Mouse (Mus musculus) neural tube, embryonic 14.5 days (tissue): Measurements from ENCODE around the gene Gm21828. TPM values are rescaled to one million over a fixed set of nuclear protein-coding genes. Genes with fewer than 3 reads are reported as not detected.
"Not testable (repeated sequence)": the region's sequence is repeated elsewhere in the genome, so short reads cannot be mapped to it uniquely, and the experiment has no call there.

Experiments
- ATAC-seq: fragments of 200-750 bp; cut with Nextera tagmentation; 2 replicates; pipeline ENCODE4 v1.8.0; 2017; ENCODE audit warnings: low read depth, mild to moderate bottlenecking, moderate TSS enrichment, moderate library complexity
- H3K27ac ChIP-seq: fragments of 300-500 bp; sonication (generic); 2 replicates; pipeline ENCODE4 v1.5.1; 2014; ENCODE audit warnings: low read depth, mild to moderate bottlenecking, control low read depth, low read length, moderate library complexity, mixed read lengths
- H3K27me3 ChIP-seq: fragments of 300-500 bp; sonication (generic); 2 replicates; pipeline ENCODE4 v1.6.1; 2014; ENCODE audit warnings: low read length; ENCODE audit not compliant: control insufficient read depth, insufficient read depth
- H3K36me3 ChIP-seq: fragments of 300-500 bp; sonication (generic); 2 replicates; pipeline ENCODE4 v1.6.1; 2014; ENCODE audit warnings: low read length, mixed read lengths; ENCODE audit not compliant: control insufficient read depth, insufficient read depth
- H3K4me1 ChIP-seq: fragments of 300-500 bp; sonication (generic); 2 replicates; pipeline ENCODE4 v1.6.1; 2014; ENCODE audit warnings: low read length; ENCODE audit not compliant: control insufficient read depth, insufficient read depth
- H3K4me2 ChIP-seq: fragments of 300-500 bp; sonication (generic); 2 replicates; pipeline ENCODE4 v1.6.1; 2014; ENCODE audit warnings: mild to moderate bottlenecking, low read depth, low read length, control low read depth
- H3K4me3 ChIP-seq: fragments of 300-500 bp; sonication (generic); 2 replicates; pipeline ENCODE4 v1.5.1; 2014; ENCODE audit warnings: low read depth, low read length, control low read depth, mixed read lengths
- H3K9ac ChIP-seq: fragments of 300-500 bp; sonication (generic); replicated peaks from 2 replicates; pipeline ENCODE4 v1.6.1; 2014; ENCODE audit warnings: low read depth, mild to moderate bottlenecking, control low read depth, low read length, mixed read lengths
- H3K9me3 ChIP-seq: fragments of 300-500 bp; sonication (generic); 2 replicates; pipeline ENCODE4 v1.6.1; 2016; ENCODE audit warnings: low read length; ENCODE audit not compliant: control insufficient read depth
- WGBS: fragments of 180-500 bp; shearing (Covaris S2); extraction: QIAGEN DNeasy Blood & Tissue Kit; methylation state at CpG from one replicate; pipeline ENCODE4 v1.1.7; 2014; 5-methylcytosine and 5-hydroxymethylcytosine counted together
- polyA plus RNA-seq: library from polyadenylated mRNA; unstranded; fragments of >200 nt; fragmentation: Nextera tagmentation; extraction: Ambion mirVana; gene quantifications from 2 replicates; pipeline ENCODE4 v1.2.1, GENCODE M21; 2014

Gene Gm21828
- not detected in 2 replicates for polyA plus RNA-seq

DNA sequence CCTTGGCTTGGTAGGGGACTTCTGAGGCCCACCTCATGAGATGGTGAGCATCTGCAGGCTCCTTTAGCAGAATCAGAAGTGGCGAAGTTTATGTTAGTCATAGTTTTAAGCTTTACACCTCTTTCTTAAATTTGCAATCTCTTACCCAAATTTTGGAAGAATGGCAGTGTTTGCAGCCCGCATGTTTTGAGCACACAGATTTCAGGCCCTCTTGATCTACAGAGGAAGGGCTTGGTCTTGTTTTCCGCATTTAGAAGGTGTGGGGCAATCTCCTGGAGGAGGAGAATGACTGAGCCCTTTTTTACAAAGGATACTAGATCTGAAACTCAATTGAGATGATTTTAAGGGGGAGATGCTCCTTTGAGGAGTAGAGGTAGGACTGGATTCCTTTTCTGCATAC, at the start of gene Gm21828:
Gm21828 (minus strand) TSS at position 101 of the 400 bp plus-strand sequence.
- ATAC-seq, H3K9me3 ChIP-seq, H3K27me3 ChIP-seq, H3K36me3 ChIP-seq, H3K4me3 ChIP-seq, H3K27ac ChIP-seq, H3K9ac ChIP-seq, H3K4me1 ChIP-seq, H3K4me2 ChIP-seq: not testable (repeated sequence)
- WGBS = no CpG with 5 or more reads among the region's 3 CpGs

DNA sequence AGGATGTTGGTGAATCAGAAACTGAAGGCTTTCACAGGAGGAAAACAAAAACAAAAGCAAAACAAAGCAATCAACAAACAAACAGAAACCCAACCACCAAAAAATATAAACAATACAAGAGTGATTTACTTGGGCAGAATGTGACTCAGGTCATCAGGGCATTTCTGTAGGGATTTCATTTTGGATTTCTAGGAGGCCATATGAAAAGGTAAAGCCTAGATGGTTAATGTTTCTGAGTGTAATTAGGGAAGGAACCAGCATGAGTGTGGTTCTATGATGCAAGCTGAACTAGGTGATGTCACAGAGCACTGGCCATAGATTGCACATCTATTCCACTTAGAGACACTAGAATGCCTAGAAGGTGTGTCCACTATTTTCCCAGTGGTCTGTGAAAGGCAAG, 28.4 kb upstream of the Gm21828 start, which contains the start of the genes Gm21440 and Gm21454:
Gm21440 (plus strand) TSS at position 301 of the 400 bp plus-strand sequence.
Gm21454 (plus strand) TSS at position 352 of the 400 bp plus-strand sequence.
- H3K36me3 ChIP-seq, H3K9me3 ChIP-seq, ATAC-seq, H3K4me3 ChIP-seq, H3K4me2 ChIP-seq, H3K9ac ChIP-seq, H3K4me1 ChIP-seq, H3K27me3 ChIP-seq, H3K27ac ChIP-seq: not testable (repeated sequence)

Other genes starting within 250 kb of the Gm21828 start
- gene Gm20807, start 181.0 kb downstream of the Gm21828 start, polyA plus RNA-seq = not detected in 2 replicates
- gene Gm21891, start 90.4 kb downstream of the Gm21828 start, polyA plus RNA-seq = not detected in 2 replicates
- not detected in 2 replicates for gene Gm21425, start 62.0 kb downstream of the Gm21828 start, polyA plus RNA-seq
- not detected in 2 replicates for gene Gm21440, start 28.5 kb upstream of the Gm21828 start, polyA plus RNA-seq
- not detected in 2 replicates for gene Gm21454, start 28.5 kb upstream of the Gm21828 start, polyA plus RNA-seq
- gene Gm21725, start 125.1 kb upstream of the Gm21828 start, polyA plus RNA-seq = not detected in 2 replicates
- gene Gm21866, start 241.7 kb upstream of the Gm21828 start, polyA plus RNA-seq = not detected in 2 replicates